Mouse (Mus musculus) myocyte (in vitro differentiated cells): Measurements from ENCODE around the gene Plod2.

Experiments used
- E2F4 ChIP-seq: IDR thresholded peaks from one replicate; pipeline ENCODE4 v1.6.1; 2011; ENCODE audit warnings: mild to moderate bottlenecking, control low read depth, moderate library complexity; ENCODE audit not compliant: insufficient read depth
- MAX ChIP-seq: IDR thresholded peaks from one replicate; pipeline ENCODE4 v1.6.1; 2011; ENCODE audit warnings: low read depth, mild to moderate bottlenecking, control low read depth
- MYOD1 ChIP-seq, 3 experiments: IDR thresholded peaks; one replicate each; pipeline ENCODE4 v1.6.1; 2011; ENCODE audit warnings: control low read depth in 2 of 3, low read depth in 2 of 3, mild to moderate bottlenecking in 2 of 3, moderate library complexity in 1 of 3; ENCODE audit not compliant: insufficient read length in 2 of 3, control insufficient read depth in 1 of 3
- MYOG ChIP-seq, 3 experiments: IDR thresholded peaks; one replicate each; pipeline ENCODE4 v1.6.1; 2011; ENCODE audit warnings: control low read depth in 2 of 3, low read depth in 2 of 3, mild to moderate bottlenecking in 2 of 3; ENCODE audit not compliant: insufficient read length in 2 of 3, control insufficient read depth in 1 of 3, insufficient read depth in 1 of 3
- POLR2A ChIP-seq: IDR thresholded peaks from one replicate; pipeline ENCODE4 v1.6.1; 2011; ENCODE audit warnings: low read depth, mild to moderate bottlenecking, control low read depth, moderate library complexity; ENCODE audit not compliant: insufficient read length
- POLR2AphosphoS2 ChIP-seq: IDR thresholded peaks from one replicate; pipeline ENCODE4 v1.6.1; 2011; ENCODE audit warnings: low read depth, control low read depth; ENCODE audit not compliant: insufficient read length
- TCF12 ChIP-seq: IDR thresholded peaks from one replicate; pipeline ENCODE4 v1.6.1; 2011; ENCODE audit warnings: mild to moderate bottlenecking, control low read depth; ENCODE audit not compliant: poor library complexity, insufficient read depth, severe bottlenecking
- USF1 ChIP-seq: IDR thresholded peaks from one replicate; pipeline ENCODE4 v1.6.1; 2011; ENCODE audit warnings: low read depth, mild to moderate bottlenecking, control low read depth, moderate library complexity

- TF ChIP-seq POLR2A (no peak), POLR2AphosphoS2 (no peak), MAX (no peak), TCF12 (no peak), E2F4 (no peak), MYOD1 (IDR thresholded peaks at IDR 0.05; ENCODE audit: control insufficient read depth in 1 of 3, insufficient read length in 2 of 3, low read depth in 2 of 3) (no peak), USF1 (no peak), MYOG (IDR thresholded peaks at IDR 0.05; ENCODE audit: control insufficient read depth in 1 of 3, insufficient read depth in 1 of 3, insufficient read length in 2 of 3, low read depth in 2 of 3) (no peak)
Measured at GRCm38 (mm10) chr9:92617376-92617775, 75.4 kb downstream of the Plod2 start.
